Mouse (Mus musculus) brain, adult 2 months (tissue): ENCODE measurements around the gene Exoc8.

Experiments used
- DNase-seq: peaks from one replicate; pipeline ENCODE4 v3.0.0; 2011; ENCODE audit warnings: low read depth, low spot score

Gene Exoc8

GRCm38 (mm10) chr8:124853511-124853910 is 44.0 kb downstream of the Exoc8 start:
- no peak for DNase-seq

GRCm38 (mm10) chr8:124845573-124845972 is 51.9 kb downstream of the Exoc8 start:
- DNase-seq, result no peak

- no peak for DNase-seq
Measured at GRCm38 (mm10) chr8:124845131-124845530, 52.4 kb downstream of the Exoc8 start.
